20 mouse cellular contexts compared by ENCODE assay signal in genomic region chr2:79354773-79355172, GRCm38 (mm10).
DNase-seq lines count a peak whose midpoint lies in the region; ATAC-seq and TF ChIP-seq lines count a peak whose summit lies in the region.
"Had no signal": no experiment of that assay in that cellular context is flagged by ENCODE, and none has a peak within 500 bp of the region (broad histone marks: within the 10 kb centered on the region; RNA-seq: fewer than 3 reads in every experiment).

No protein-coding gene starts in this region.

- no peaks in the 10 kb centered on the region for H3K36me3 ChIP-seq in testis, adult 2 months (ENCODE audit: control insufficient read depth, insufficient read depth, low read length)
- no peaks in the 10 kb centered on the region for H3K36me3 ChIP-seq in kidney, embryonic 14.5 days (ENCODE audit: control insufficient read depth, insufficient read depth, low read length)
- no peaks in the 10 kb centered on the region for H3K36me3 ChIP-seq in kidney, adult 2 months (ENCODE audit: control insufficient read depth, insufficient read depth, low read length)
- H3K36me3 ChIP-seq: forebrain, embryonic 10.5 days; heart, embryonic 13.5 days; hindbrain, embryonic 12.5 days; midbrain, embryonic 13.5 days had no signal

- no peak overlapping the region for H3K4me2 ChIP-seq in kidney, embryonic 14.5 days (replicated peaks; ENCODE audit: low read depth, low read length)
- H3K4me2 ChIP-seq: heart, embryonic 13.5 days; hindbrain, embryonic 12.5 days; midbrain, embryonic 13.5 days had no signal

- H3K4me3 ChIP-seq in testis, adult 2 months (ENCODE audit: control insufficient read depth, low read depth, low read length) = peak overlapping the region; percentile 11; the same call in 1 of the 2 replicates
- no peak overlapping the region for H3K4me3 ChIP-seq in kidney, embryonic 14.5 days (ENCODE audit: low read length)
- no peak overlapping the region for H3K4me3 ChIP-seq in kidney, adult 2 months (ENCODE audit: insufficient read depth, low read depth, low read length)
- H3K4me3 ChIP-seq: forebrain, embryonic 10.5 days; heart, embryonic 13.5 days; hindbrain, embryonic 12.5 days; midbrain, embryonic 13.5 days had no signal

- no peaks in the 10 kb centered on the region for H3K9me3 ChIP-seq in kidney, embryonic 14.5 days (ENCODE audit: control insufficient read depth, low read length)
- H3K9me3 ChIP-seq: forebrain, embryonic 10.5 days; heart, embryonic 13.5 days; hindbrain, embryonic 12.5 days; midbrain, embryonic 13.5 days had no signal

- no peak overlapping the region for H3K27ac ChIP-seq in testis, adult 2 months (ENCODE audit: control insufficient read depth, insufficient read depth, low read depth, low read length)
- no peak overlapping the region for H3K27ac ChIP-seq in kidney, embryonic 14.5 days (ENCODE audit: low read depth, low read length)
- H3K27ac ChIP-seq in kidney, adult 2 months (ENCODE audit: insufficient read depth, low read depth, low read length) = no peak overlapping the region
- H3K27ac ChIP-seq: forebrain, embryonic 10.5 days; heart, embryonic 13.5 days; hindbrain, embryonic 12.5 days; midbrain, embryonic 13.5 days had no signal

- H3K27me3 ChIP-seq in testis, adult 2 months (ENCODE audit: control insufficient read depth, insufficient read depth, low read length) = no peaks in the 10 kb centered on the region
- no peaks in the 10 kb centered on the region for H3K27me3 ChIP-seq in kidney, embryonic 14.5 days (ENCODE audit: control insufficient read depth, insufficient read depth, low read length)
- H3K27me3 ChIP-seq in kidney, adult 2 months (replicated peaks; ENCODE audit: control insufficient read depth, insufficient read depth, low read length) = no peaks in the 10 kb centered on the region
- H3K27me3 ChIP-seq: heart, embryonic 13.5 days; hindbrain, embryonic 12.5 days; midbrain, embryonic 13.5 days had no signal

- no peak for ATAC-seq in kidney, embryonic 14.5 days (ENCODE audit: low FRiP score, low TSS enrichment)
- ATAC-seq: lung, postnatal 0 days; midbrain, embryonic 13.5 days had no signal

- peaks cover 2% of the 10 kb centered on the region for H3K4me1 ChIP-seq in testis, adult 2 months (ENCODE audit: control insufficient read depth, insufficient read depth, low read length)
- no peaks in the 10 kb centered on the region for H3K4me1 ChIP-seq in kidney, embryonic 14.5 days (ENCODE audit: control insufficient read depth, insufficient read depth, low read length)
- no peaks in the 10 kb centered on the region for H3K4me1 ChIP-seq in kidney, adult 2 months (ENCODE audit: control insufficient read depth, insufficient read depth, low read length)
- H3K4me1 ChIP-seq: heart, embryonic 13.5 days; hindbrain, embryonic 12.5 days had no signal

- no peak overlapping the region for H3K9ac ChIP-seq in kidney, embryonic 14.5 days (ENCODE audit: low read depth, low read length)
- H3K9ac ChIP-seq: heart, embryonic 13.5 days; hindbrain, embryonic 12.5 days; midbrain, embryonic 13.5 days had no signal

- WGBS in kidney, embryonic 14.5 days = 91% methylated on average over 16 of the region's 16 CpGs
- WGBS in kidney, adult 2 months = 86% methylated on average over 16 of the region's 16 CpGs

- DNase-seq in layer of hippocampus, adult 9-11 months = peak; percentile 12
- no peak for DNase-seq in layer of hippocampus, adult 8-10 months (ENCODE audit: low spot score in 2 of 2)
- no peak for DNase-seq in testis, postnatal 14 days (ENCODE audit: low spot score)
- peak; percentile 14 to 56 for DNase-seq in left cerebral cortex, adult 9 months (ENCODE audit: low spot score in 2 of 2)
- DNase-seq in telencephalon, adult 2 months (ENCODE audit: low read depth, low spot score) = peak; percentile 35
- DNase-seq in kidney, adult 2 months = no peak
- DNase-seq: adrenal gland, postnatal 14 days; cerebellum, postnatal 10 days; gastrocnemius, postnatal 25 days; heart, adult 18-20 months; heart, postnatal 14 days; kidney, adult 11 months; kidney, postnatal 10 days had no signal

- TF ChIP-seq POLR2A in testis, adult 2 months (IDR thresholded peaks at IDR 0.05; ENCODE audit: control insufficient read depth, low read depth, low read length) = no peak
- no peak for TF ChIP-seq POLR2A in kidney, adult 2 months (IDR thresholded peaks at IDR 0.05; ENCODE audit: low read depth, low read length)

- TF ChIP-seq CTCF in testis, adult 2 months (IDR thresholded peaks at IDR 0.05; ENCODE audit: control insufficient read depth, insufficient read depth, insufficient replicate concordance, low read depth, low read length) = no peak
- TF ChIP-seq CTCF in kidney, adult 2 months (conservative IDR thresholded peaks at IDR 0.05; ENCODE audit: insufficient read depth, insufficient read length, low read depth, low read length) = no peak

Comparison
In these comparisons a context has a peak if more than half of its experiments do, and no peak if none do; other contexts are left out.
1. DNase-seq: peak in layer of hippocampus, adult 9-11 months (single experiment), left cerebral cortex, adult 9 months (2 of 2) and telencephalon, adult 2 months (single experiment); none in layer of hippocampus, adult 8-10 months (0 of 2), testis, postnatal 14 days (single experiment) and kidney, adult 2 months (single experiment).